Mouse (Mus musculus): Measurements from ENCODE around the gene Stx5a.

The Stx5a gene

GRCm38 (mm10) chr19:8745382-8745781 is 4.2 kb downstream of the Stx5a start:
- no peak for DNase-seq (ENCODE audit: low spot score)

- peak; percentile 49 for DNase-seq (ENCODE audit: low spot score)
These were observed 6.2 kb downstream of the Stx5a start for GRCm38 (mm10) chr19:8747368-8747767.

- DNase-seq (ENCODE audit: low spot score), result no peak
These were observed 14.4 kb downstream of the Stx5a start for GRCm38 (mm10) chr19:8755652-8756051.

DNA sequence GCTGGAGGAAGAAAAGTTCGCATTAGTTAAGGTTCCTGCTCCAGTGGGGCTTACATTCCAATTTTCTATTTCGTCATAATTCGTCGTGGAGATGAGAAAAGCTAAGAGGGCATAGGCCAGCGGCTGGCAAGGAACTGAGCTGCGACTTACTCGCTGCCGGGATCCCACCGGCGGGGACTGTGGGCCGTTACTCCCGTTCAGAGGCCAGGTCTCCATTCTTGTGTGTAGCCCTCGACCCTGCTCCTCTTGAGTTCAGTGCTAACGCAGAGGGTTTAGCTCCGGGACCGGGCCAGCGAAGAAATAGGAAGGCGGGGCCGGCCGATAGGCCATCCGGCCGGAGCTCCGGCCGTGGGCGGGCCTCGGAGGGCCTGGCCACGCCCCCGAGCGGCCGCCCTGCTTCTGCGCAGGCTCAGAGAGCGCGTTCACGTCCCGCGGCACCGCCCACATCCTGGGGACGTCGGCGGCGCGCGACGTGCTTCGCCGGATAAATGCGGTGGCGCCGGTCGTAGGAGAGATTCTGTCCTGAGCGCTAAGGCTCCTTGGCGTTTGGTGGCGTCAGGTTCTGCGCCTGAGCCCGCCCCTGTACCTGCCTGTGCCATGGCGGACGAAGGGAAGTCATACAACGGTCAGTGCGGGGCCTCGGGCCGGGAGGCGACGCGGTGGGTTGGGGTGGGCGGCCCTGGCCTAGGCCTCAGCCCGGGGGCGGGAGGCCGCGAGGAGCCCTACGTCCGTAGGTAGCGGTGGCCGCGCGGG is 15.6 kb downstream of the Stx5a start, which contains the start of gene Nxf1:
Gene Nxf1 (plus strand): TSS at position 439 of the 753 bp plus-strand sequence.
- DNase-seq (ENCODE audit: low spot score), result peak; percentile 96

- DNase-seq (ENCODE audit: low spot score), result no peak
These were observed 16.3 kb downstream of the Stx5a start for GRCm38 (mm10) chr19:8757471-8757998.

GRCm38 (mm10) chr19:8758899-8759298 is 17.7 kb downstream of the Stx5a start:
- DNase-seq (ENCODE audit: low spot score), result no peak

DNA sequence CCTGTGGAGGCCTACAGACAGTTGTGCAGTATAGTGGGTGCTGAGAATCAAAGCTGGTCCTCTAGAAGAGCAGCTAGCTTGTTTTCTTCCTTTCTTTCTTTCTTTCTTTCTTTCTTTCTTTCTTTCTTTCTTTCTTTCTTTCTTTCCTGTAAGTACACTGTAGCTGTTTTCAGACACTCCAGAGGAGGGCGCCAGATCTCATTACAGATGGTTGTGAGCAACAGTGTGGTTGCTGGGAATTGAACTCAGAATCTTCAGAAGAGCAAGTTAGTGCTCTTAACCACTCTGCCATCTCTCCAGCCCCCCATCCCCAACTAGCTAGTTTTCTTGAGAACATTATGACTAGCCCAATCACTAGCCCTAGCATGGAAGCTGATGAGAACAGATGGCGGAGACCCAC is 19.5 kb downstream of the Stx5a start:
- DNase-seq (ENCODE audit: low spot score), result no peak

- DNase-seq (ENCODE audit: low spot score), result no peak
These were observed 22.1 kb downstream of the Stx5a start for GRCm38 (mm10) chr19:8763276-8763675.

DNA sequence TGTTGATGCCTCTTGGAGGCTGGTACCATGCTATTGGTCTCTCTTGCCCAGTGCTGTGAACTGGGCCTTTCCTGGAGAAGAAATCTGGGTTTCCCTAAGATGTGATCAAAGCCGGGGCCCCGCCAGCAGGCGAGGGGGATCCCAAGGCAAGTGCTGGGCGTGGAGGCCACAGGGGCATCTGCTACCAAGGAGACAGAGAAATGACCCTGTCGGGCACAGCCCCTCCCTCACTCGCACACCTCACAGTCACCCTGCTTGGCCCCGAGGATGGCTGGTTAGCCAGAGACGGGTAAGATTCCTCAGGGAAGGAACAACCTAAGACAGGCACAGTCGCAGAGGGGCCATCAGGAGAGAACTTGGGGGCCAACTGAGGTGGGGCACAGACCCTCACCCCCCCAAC is 24.3 kb downstream of the Stx5a start:
- DNase-seq (ENCODE audit: low spot score), result no peak

GRCm38 (mm10) chr19:8770567-8771270 is 29.5 kb downstream of the Stx5a start, which contains the start of gene Tmem223:
TSS of gene Tmem223 (plus strand) at chr19:8770996.
- peak; percentile 78 for DNase-seq (ENCODE audit: low spot score)

DNA sequence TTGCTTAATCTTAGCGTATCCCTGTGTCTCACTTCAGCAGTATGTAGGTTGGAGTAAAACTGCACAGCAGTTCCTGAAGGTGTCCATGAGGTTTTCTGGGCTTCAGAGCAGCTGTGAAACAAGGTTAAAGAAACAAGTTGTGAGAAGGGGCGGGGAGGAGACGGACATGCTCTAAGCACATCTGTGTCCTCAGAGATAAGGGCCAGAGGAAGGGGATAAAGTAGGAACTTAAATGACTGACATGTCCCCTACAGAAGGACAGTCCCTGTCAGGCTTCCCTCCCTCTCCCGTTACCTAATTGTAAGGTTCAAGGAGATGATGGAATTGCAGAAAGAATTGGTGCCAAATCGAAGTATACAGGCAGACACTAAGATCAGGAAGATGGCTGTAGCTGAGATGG is 31.8 kb downstream of the Stx5a start:
- no peak for DNase-seq (ENCODE audit: low spot score)

GRCm38 (mm10) chr19:8773409-8773808 is 32.2 kb downstream of the Stx5a start:
- no peak for DNase-seq (ENCODE audit: low spot score)

- peak; percentile 97 for DNase-seq (ENCODE audit: low spot score)
These were observed 33.0 kb downstream of the Stx5a start, which contains the start of gene Tmem179b for GRCm38 (mm10) chr19:8774086-8774835. TSS of gene Tmem179b (minus strand) at chr19:8774467.

DNA sequence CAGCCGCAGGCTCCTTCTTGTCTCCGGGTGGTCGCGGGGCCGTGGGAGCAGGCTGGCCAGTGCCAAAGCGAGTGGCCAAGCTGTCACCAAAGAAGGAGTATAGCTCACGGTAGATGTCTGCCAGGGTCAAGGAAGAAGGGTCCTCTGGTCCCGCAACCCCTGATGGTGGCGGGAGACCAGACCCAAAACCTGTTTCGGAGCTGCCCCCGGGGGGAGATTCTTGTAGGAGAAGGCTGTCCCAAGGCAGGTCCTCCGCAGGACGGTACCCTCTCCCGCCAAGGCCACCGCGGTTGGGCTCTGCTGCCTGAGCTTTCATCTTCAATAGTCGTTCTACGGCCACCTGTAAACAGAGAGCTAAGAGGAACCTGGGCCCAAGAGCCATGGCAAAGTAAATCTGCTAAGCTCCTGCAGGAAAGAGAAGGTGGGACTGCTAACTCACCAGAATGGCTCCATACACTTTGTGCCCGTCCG is 33.8 kb downstream of the Stx5a start:
- no peak for DNase-seq (ENCODE audit: low spot score)

DNA sequence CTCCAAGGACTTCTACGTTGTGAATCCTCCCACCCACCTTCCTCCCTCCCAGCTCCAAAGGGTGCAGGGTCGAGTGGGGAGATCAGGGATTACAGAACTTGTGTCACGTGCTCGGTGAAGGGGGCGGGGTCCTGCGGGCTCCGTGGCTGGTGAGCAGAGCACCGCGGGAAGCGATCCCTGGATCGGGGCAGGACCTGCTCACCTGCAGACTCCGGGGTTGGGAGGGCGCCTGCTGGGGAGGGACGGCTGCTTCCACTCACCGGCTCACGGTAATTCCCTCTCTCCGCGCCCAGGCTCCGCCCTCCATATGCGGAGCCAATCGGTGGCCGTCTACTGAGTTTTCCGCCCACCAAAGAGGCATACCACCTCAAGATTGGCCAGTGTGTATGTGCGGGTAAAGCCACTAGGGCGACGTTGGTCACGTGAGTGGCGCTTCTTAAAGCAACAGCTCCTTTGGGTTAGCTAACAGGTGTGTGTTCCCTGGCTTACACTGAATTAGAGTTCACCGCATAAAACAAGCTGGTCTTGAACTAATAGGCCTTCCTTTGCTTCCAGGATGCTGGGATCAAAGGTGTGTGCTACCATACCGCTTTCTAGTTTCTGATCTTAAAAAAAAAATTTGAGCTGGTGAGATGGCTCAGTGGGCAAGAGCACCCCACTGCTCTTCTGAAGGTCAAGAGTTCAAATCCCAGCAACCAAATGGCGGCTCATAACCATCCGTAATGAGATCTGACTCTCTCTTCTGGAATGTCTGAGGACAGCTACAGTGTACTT is 45.0 kb downstream of the Stx5a start, which contains the start of gene Taf6l:
Gene Taf6l (minus strand): TSS at position 410 of the 774 bp plus-strand sequence.
- peak; percentile 94 for DNase-seq (ENCODE audit: low spot score)

- peak; percentile 52 for DNase-seq (ENCODE audit: low spot score)
These were observed 47.3 kb downstream of the Stx5a start for GRCm38 (mm10) chr19:8788521-8788920.

GRCm38 (mm10) chr19:8789171-8789570 is 48.0 kb downstream of the Stx5a start:
- no peak for DNase-seq (ENCODE audit: low spot score)

- no peak for DNase-seq (ENCODE audit: low spot score)
These were observed 49.0 kb downstream of the Stx5a start for GRCm38 (mm10) chr19:8790171-8790570.

- peak; percentile 94 for DNase-seq (ENCODE audit: low spot score)
These were observed 57.2 kb downstream of the Stx5a start, which contains the start of gene Polr2g for GRCm38 (mm10) chr19:8798264-8798946. TSS of gene Polr2g (minus strand) at chr19:8798577.

GRCm38 (mm10) chr19:8798947-8799315 is 57.7 kb downstream of the Stx5a start:
- no peak for DNase-seq (ENCODE audit: low spot score)
